Comparison of ENCODE assay signal across 9 mouse cellular contexts in genomic region chr8:88450864-88451657, GRCm38 (mm10).
DNase-seq lines count a peak whose midpoint lies in the region; ATAC-seq and TF ChIP-seq lines count a peak whose summit lies in the region.
"Had no signal": no experiment of that assay in that cellular context is flagged by ENCODE, and none has a peak within 500 bp of the region (broad histone marks: within the 10 kb centered on the region; RNA-seq: fewer than 3 reads in every experiment).

No protein-coding gene starts in this region.

- H3K27ac ChIP-seq in CH12.LX (ENCODE audit: insufficient read depth, low read depth): no peak overlapping the region
- no peak overlapping the region for H3K27ac ChIP-seq in hindbrain, embryonic 11.5 days (ENCODE audit: low read depth, low read length)

- no peaks in the 10 kb centered on the region for H3K79me2 ChIP-seq in CH12.LX (replicated peaks; ENCODE audit: control insufficient read depth, extremely low read depth, insufficient read depth, poor library complexity, severe bottlenecking)

- no peak overlapping the region for H3K9ac ChIP-seq in CH12.LX (ENCODE audit: insufficient read depth, low read depth)
- 0 out of 2 replicates have a peak overlapping the region, but pooled peaks have one; percentile 15 for H3K9ac ChIP-seq in hindbrain, embryonic 11.5 days (ENCODE audit: low read depth, low read length)

- H3K4me3 ChIP-seq in CH12.LX (replicated peaks in 1 of 3; ENCODE audit: low read depth in 2 of 3, low read length in 2 of 3, poor library complexity in 1 of 3): no peak overlapping the region
- H3K4me3 ChIP-seq in hindbrain, embryonic 11.5 days (ENCODE audit: low read depth, low read length): no peak overlapping the region
- H3K4me3 ChIP-seq: erythroblast, embryonic 14.5 days had no signal

- dilution Hi-C loops in CH12.LX (cut with MboI; ENCODE audit: extremely low pct_ligation_motif_present, extremely low pct_unique_long_range_greater_than_20kb, low sequenced_read_pairs): no loop called here

- 3% methylated on average over 26 of the region's 26 CpGs for WGBS in hindbrain, embryonic 11.5 days

- TF ChIP-seq EP300 in CH12.LX (IDR thresholded peaks at IDR 0.05; ENCODE audit: low read length): peak; percentile 91

- in situ Hi-C loops in CH12.LX (cut with MboI; ENCODE audit: low pct_ligation_motif_present, low pct_unique_long_range_greater_than_20kb, low sequenced_read_pairs): no loop called here

- no peak for TF ChIP-seq POLR2A in CH12.LX (IDR thresholded peaks at IDR 0.05; ENCODE audit: low read depth, low read length)

- TF ChIP-seq RAD21 in CH12.LX (IDR thresholded peaks at IDR 0.05; ENCODE audit: low read depth, low read length): no peak

- peaks cover 5 to 34% of the 10 kb centered on the region in 2 experiments for H3K4me1 ChIP-seq in CH12.LX (ENCODE audit: control insufficient read depth in 1 of 2, insufficient read depth in 2 of 2)
- peaks cover 14% of the 10 kb centered on the region for H3K4me1 ChIP-seq in hindbrain, embryonic 11.5 days (replicated peaks; ENCODE audit: control insufficient read depth, insufficient read depth, low read length)

- no peak for TF ChIP-seq CTCF in CH12.LX (conservative IDR thresholded peaks at IDR 0.05 in 1 of 2, IDR thresholded peaks at IDR 0.05 in 1 of 2; ENCODE audit: low read depth in 2 of 2, low read length in 2 of 2)

- DNase-seq in cerebellum, adult 11-12 months: peak; percentile 36
- no peak for DNase-seq in cerebellum, postnatal 4 days (ENCODE audit: low spot score in 2 of 2)
- DNase-seq in CH12.LX (ENCODE audit: extremely low read depth): peak; percentile 82
- DNase-seq in hindbrain, embryonic 11.5 days (ENCODE audit: low spot score): peak; percentile 43
- DNase-seq in lung, postnatal 36 days: peak; percentile 23
- peak; percentile 57 for DNase-seq in thymus, postnatal 14 days
- DNase-seq in Muller cell, postnatal 12 days (ENCODE audit: inconsistent ontology term): no peak

- peak overlapping the region; percentile 7 for H3K4me2 ChIP-seq in CH12.LX (ENCODE audit: insufficient read depth, low read depth, poor library complexity, severe bottlenecking)
- H3K4me2 ChIP-seq in hindbrain, embryonic 11.5 days (replicated peaks; ENCODE audit: low read depth, low read length): peak overlapping the region; percentile 25

- H3K36me3 ChIP-seq in CH12.LX (replicated peaks in 1 of 2; ENCODE audit: control insufficient read depth in 1 of 2, insufficient read depth in 1 of 2, low read length in 1 of 2): no peaks in the 10 kb centered on the region
- no peaks in the 10 kb centered on the region for H3K36me3 ChIP-seq in hindbrain, embryonic 11.5 days (ENCODE audit: control insufficient read depth, insufficient read depth, low read length)

- ATAC-seq in hindbrain, embryonic 11.5 days (ENCODE audit: low FRiP score): no peak
- ATAC-seq in erythroblast, adult 5-6 weeks (replicated peaks; ENCODE audit: low FRiP score, poor library complexity, severe bottlenecking): no peak

- peaks cover 20% of the 10 kb centered on the region for H3K9me3 ChIP-seq in CH12.LX (replicated peaks; ENCODE audit: low read length)
- H3K9me3 ChIP-seq in hindbrain, embryonic 11.5 days (ENCODE audit: control insufficient read depth, low read length): no peaks in the 10 kb centered on the region

- peaks cover 41% of the 10 kb centered on the region for H3K27me3 ChIP-seq in CH12.LX (replicated peaks)
- H3K27me3 ChIP-seq in hindbrain, embryonic 11.5 days (ENCODE audit: control insufficient read depth, insufficient read depth, low read length): peaks cover 9% of the 10 kb centered on the region

TF ChIP-seq in CH12.LX, 34 proteins besides CTCF, POLR2A, EP300 and RAD21:
- TF ChIP-seq MAZ (IDR thresholded peaks at IDR 0.05; ENCODE audit: low read depth, low read length) (peak; percentile 94), MAX (IDR thresholded peaks at IDR 0.05; ENCODE audit: low read length) (no peak), HCFC1 (IDR thresholded peaks at IDR 0.05; ENCODE audit: low read depth, low read length) (0 out of 2 replicates have a peak, but pooled peaks have one; percentile 10), MAFK (IDR thresholded peaks at IDR 0.05; ENCODE audit: insufficient replicate concordance, low read length) (peak; percentile 52; the same call in 1 of the 2 replicates), GABPA (IDR thresholded peaks at IDR 0.05; ENCODE audit: insufficient replicate concordance, low read depth, low read length) (no peak), UBTF (IDR thresholded peaks at IDR 0.05; ENCODE audit: low read depth, low read length) (no peak), KAT2A (IDR thresholded peaks at IDR 0.05; ENCODE audit: insufficient replicate concordance, low read length) (no peak), JUND (conservative IDR thresholded peaks at IDR 0.05; ENCODE audit: low read depth, low read length) (no peak), TBP (conservative IDR thresholded peaks at IDR 0.05; ENCODE audit: low read depth, low read length) (0 out of 2 replicates have a peak, but pooled peaks have one; percentile 18), MXI1 (IDR thresholded peaks at IDR 0.05; ENCODE audit: low read depth, low read length) (0 out of 2 replicates have a peak, but pooled peaks have one; percentile 23), CHD1 (IDR thresholded peaks at IDR 0.05; ENCODE audit: low read depth, low read length) (no peak), ETS1 (conservative IDR thresholded peaks at IDR 0.05; ENCODE audit: low read depth, low read length) (peak; percentile 62; the same call in 1 of the 2 replicates), MEF2A (IDR thresholded peaks at IDR 0.05; ENCODE audit: borderline replicate concordance, low read depth, low read length) (no peak; the same call in 1 of the 2 replicates), JUN (IDR thresholded peaks at IDR 0.05; ENCODE audit: insufficient read depth, low read depth, low read length) (no peak), NELFE (IDR thresholded peaks at IDR 0.05; ENCODE audit: low read depth, low read length) (no peak), SMC3 (IDR thresholded peaks at IDR 0.05; ENCODE audit: low read depth, low read length) (0 out of 2 replicates have a peak, but pooled peaks have one; percentile 4), ELF1 (IDR thresholded peaks at IDR 0.05; ENCODE audit: low read depth, low read length) (no peak), POLR2AphosphoS2 (IDR thresholded peaks at IDR 0.05; ENCODE audit: low read depth, low read length) (no peak), CHD2 (IDR thresholded peaks at IDR 0.05; ENCODE audit: low read length) (peak; percentile 57), E2F4 (IDR thresholded peaks at IDR 0.05; ENCODE audit: insufficient replicate concordance, low read depth, low read length) (no peak), USF2 (conservative IDR thresholded peaks at IDR 0.05; ENCODE audit: low read depth, low read length) (no peak), ZKSCAN1 (IDR thresholded peaks at IDR 0.05; ENCODE audit: borderline replicate concordance, low read depth, low read length) (no peak), SIN3A (IDR thresholded peaks at IDR 0.05; ENCODE audit: low read length) (peak; percentile 54; the same call in 1 of the 2 replicates), NRF1 (IDR thresholded peaks at IDR 0.05; ENCODE audit: low read depth, low read length) (no peak), USF1 (IDR thresholded peaks at IDR 0.05; ENCODE audit: low read depth, low read length) (no peak), RCOR1 (conservative IDR thresholded peaks at IDR 0.05; ENCODE audit: low read depth, low read length) (peak; percentile 92), ZNF384 (IDR thresholded peaks at IDR 0.05; ENCODE audit: low read depth, low read length) (no peak), TCF12 (IDR thresholded peaks at IDR 0.05; ENCODE audit: low read depth, low read length) (peak; percentile 85), BHLHE40 (IDR thresholded peaks at IDR 0.05; ENCODE audit: low read depth, low read length) (peak; percentile 81), IRF4 (IDR thresholded peaks at IDR 0.05; ENCODE audit: low read depth, low read length) (peak; percentile 79), PAX5 (IDR thresholded peaks at IDR 0.05; ENCODE audit: low read length) (no peak), ZMIZ1 (IDR thresholded peaks at IDR 0.05; ENCODE audit: low read depth, low read length) (no peak), ZC3H11A (IDR thresholded peaks at IDR 0.05; ENCODE audit: low read depth, low read length) (no peak), MYC (IDR thresholded peaks at IDR 0.05; ENCODE audit: low read depth, low read length) (no peak)

Comparison
In these comparisons a context has a peak if more than half of its experiments do, and no peak if none do; other contexts are left out.
1. DNase-seq: peak in cerebellum, adult 11-12 months (single experiment), CH12.LX (single experiment), hindbrain, embryonic 11.5 days (single experiment), lung, postnatal 36 days (single experiment) and thymus, postnatal 14 days (single experiment); none in cerebellum, postnatal 4 days (0 of 2) and Muller cell, postnatal 12 days (single experiment).